Mouse (Mus musculus): ENCODE results near the gene Vmn1r68. TPM values are rescaled to one million over a fixed set of nuclear protein-coding genes. Genes with fewer than 3 reads are reported as not detected.

The Vmn1r68 gene
- polyA plus RNA-seq, 1 experiment: not detected

Other genes starting within 250 kb of the Vmn1r68 start
- not detected for gene Vmn1r67, start 115.2 kb downstream of the Vmn1r68 start, polyA plus RNA-seq (2012; fragmentation: generic; extraction: Trizol)
- gene Zik1, start 63.1 kb downstream of the Vmn1r68 start, polyA plus RNA-seq (2012; fragmentation: generic; extraction: Trizol): 2.0 TPM
- gene Vmn1r69, start 55.2 kb upstream of the Vmn1r68 start, polyA plus RNA-seq (2012; fragmentation: generic; extraction: Trizol): not detected
- not detected for gene Vmn1r70, start 73.0 kb upstream of the Vmn1r68 start, polyA plus RNA-seq (2012; fragmentation: generic; extraction: Trizol)
- gene Nlrp4b, start 129.3 kb upstream of the Vmn1r68 start, polyA plus RNA-seq (2012; fragmentation: generic; extraction: Trizol): not detected
- gene Vmn1r71, start 195.9 kb upstream of the Vmn1r68 start, polyA plus RNA-seq (2012; fragmentation: generic; extraction: Trizol): not detected